Mouse (Mus musculus) testis, postnatal 10 days (tissue): ENCODE data around the gene Minos1.

ENCODE experiments used
- DNase-seq: peaks from one replicate; pipeline ENCODE4 v3.0.0; 2021; ENCODE audit warnings: low spot score

Minos1 gene

GRCm38 (mm10) chr4:139142985-139143384, 12.1 kb upstream of the Minos1 start:
- no peak for DNase-seq

- no peak for DNase-seq
Observed at GRCm38 (mm10) chr4:139141785-139142184, 10.9 kb upstream of the Minos1 start.

- no peak for DNase-seq
Observed at GRCm38 (mm10) chr4:139140267-139140666, 9.4 kb upstream of the Minos1 start.

DNA sequence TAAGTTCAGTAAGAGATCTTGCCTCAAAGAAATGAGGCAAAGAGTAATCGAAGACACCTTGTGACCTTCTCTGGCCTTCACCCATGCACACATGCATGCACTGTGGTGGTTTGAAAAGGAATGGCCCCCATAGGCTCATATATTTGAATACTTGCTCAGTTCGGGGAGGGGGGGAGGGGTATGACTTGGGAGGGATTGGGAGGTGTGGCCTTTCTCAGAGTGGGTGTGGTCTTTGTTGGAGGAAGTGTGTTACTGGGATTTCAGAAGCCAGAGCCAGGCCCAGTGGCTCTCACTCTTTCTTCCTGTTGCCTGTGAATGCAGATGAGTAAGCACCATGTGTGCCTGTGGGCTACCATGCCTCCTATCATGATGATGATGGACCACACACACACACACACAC, 5.1 kb upstream of the Minos1 start:
- no peak for DNase-seq

- DNase-seq, result no peak
Observed at GRCm38 (mm10) chr4:139133109-139133508, 2.2 kb upstream of the Minos1 start.

DNA sequence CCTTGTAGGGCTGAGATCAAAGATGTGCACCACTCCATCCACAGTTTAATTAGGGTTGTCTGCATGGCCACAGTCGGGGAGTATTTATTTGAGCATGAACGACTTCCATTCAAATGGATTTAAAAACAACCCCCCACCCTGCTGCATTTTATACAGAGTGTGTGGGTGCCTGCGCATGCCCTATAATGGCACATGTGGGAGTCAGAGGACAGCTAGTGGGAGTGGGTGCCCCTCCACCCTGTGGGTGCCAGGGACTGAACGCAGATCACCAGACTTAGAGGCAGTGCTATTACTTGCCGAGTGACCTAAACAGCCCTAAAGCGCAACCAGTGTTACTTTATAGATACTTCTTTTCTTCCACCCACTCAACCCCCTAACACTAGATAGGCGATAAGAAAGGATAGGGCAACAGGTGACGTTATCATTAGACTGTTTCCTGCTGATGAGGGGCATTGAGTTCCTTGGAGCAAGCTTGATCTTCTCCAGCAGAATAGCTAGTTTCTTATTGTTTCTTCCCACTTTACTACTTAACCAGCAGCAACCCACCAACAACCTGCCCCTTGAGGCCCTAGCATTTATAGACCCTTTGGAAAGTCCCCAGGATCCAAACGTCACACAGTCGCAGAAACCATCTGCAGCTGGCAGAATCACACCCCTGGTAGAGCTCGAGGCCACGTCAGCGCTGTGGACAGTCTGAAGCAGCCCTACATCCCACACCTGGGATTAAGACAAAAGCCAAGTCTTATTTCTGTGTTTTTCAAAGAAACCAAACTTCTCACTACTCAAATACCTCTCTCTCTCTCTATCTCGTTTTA, 1.2 kb upstream of the Minos1 start:
- peak; percentile 56 for DNase-seq

DNA sequence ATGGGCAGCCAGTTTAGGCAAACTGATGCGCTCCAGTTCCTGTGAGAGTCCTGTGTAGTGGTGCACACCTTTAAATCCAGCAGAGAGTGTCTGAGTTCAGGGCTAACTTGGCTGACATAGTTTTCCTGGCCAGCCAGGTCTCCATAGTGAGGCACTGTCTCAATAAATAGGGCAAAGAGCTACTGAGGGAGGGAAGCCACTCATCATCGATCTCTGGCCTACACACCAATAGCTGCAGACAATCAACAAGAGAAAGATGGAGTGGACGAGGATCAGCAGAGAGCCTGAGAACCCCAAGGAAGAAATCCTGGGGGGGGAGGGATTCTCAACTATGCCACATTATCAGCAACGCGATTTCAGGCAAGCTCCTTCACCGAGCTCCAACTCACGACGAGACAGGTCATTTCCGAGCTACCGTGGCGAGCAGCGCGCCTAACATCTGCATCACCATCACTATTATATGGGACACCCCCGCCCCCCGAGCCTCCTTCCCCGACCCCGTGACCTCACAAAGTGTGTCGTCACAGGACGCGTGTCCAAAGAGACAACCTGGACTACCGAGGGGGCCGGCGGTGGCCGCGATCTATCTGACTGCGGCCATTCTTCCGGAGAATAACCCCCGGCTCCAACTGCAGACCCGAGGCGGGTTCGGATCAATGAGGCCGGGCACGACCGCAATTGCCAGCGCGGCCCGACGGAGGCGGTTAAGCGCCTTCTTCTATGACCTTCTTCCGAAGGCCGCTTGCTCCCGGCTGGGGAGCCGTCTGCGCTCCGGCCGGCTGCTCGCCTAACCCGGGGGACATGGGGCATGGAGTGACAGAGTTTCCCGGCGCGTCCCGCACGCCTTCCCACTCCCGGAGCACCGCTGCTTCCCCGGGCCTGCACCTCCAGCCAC, 860 bp downstream of the Minos1 start:
- DNase-seq, result peak; percentile 72

DNA sequence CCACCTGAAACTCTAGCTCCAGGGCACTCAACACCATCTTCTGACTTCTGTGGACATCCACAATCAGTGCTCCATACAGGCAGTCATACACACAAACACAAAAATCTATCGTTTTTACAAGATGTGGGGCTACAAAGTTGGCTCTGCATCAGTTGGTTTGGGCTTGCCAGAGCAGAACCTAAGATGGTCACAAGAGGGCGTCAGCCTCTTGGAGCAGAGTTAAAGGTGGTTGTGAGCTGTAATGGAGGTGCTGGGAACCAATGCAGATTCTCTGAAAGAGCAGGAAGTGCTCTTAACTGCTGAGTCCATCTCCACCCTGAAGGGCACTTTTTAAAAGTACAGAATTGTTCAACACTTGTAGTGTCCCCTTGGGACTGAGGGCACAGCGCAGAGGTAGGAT, 4.4 kb downstream of the Minos1 start:
- no peak for DNase-seq

- no peak for DNase-seq
Observed at GRCm38 (mm10) chr4:139124940-139125339, 6.0 kb downstream of the Minos1 start.

- DNase-seq, result no peak
Observed at GRCm38 (mm10) chr4:139122557-139122956, 8.4 kb downstream of the Minos1 start.

GRCm38 (mm10) chr4:139120998-139121397, 9.9 kb downstream of the Minos1 start:
- no peak for DNase-seq

DNA sequence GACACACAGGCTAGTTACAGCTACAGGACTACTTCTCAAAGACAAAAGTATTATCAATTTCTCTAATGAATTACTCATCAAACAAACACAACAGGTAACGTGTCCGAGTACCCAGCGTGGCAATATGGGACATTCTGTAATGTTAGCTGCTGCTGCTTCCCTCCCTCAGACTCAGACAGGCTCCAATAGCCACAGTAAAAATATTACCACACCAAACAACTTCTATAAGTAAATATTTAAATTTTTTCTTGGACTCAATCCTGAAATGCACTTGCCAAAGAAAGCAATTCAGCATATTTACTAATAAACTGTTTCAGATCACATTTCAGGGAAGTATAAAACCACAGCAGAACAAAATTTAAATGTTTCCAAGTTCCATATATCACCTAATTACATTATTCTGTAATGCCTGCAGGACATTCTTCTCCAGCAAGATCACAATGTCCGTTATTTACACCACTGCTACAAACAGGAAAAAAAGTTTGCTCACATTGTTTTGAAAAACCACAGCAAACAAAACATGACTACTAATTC, 10.6 kb downstream of the Minos1 start:
- DNase-seq, result no peak

- no peak for DNase-seq
Observed at GRCm38 (mm10) chr4:139116356-139117063, 14.4 kb downstream of the Minos1 start.

DNA sequence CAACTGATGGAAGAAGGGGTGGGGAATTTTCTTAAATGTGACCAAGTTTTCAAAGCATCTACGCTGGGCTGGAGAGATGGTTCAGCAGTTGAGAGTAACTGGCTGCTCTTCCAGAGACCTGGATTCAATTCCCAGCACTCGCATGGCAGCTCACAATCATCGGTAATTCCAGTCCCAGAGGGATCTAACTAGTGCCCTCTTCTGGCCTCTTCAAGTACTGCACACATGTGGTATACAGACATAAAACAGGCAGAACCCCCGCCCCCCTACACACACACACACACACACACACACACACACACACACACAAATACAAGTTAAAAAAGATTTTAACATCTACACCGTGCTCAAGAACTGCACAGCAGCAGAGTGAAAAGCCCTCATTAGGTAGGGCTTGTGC, 15.2 kb downstream of the Minos1 start:
- no peak for DNase-seq

DNA sequence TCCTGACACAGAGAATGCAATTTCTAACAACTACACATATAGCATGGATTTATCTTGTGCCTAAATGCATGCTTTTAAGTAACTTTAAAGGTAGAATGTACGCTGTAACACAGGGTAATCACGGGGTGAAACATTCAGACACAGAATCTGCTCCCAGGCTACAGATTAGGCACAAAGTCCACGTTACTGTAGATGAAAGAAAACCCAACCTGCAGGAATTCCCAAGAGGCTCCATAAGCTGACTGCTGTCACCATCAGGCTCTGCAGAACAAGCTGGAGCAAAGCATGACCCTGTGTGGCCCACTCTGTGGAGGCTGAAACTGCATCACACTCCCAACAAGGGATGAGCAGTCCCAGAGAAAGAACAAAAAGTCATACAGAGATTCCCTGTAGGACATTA, 18.4 kb downstream of the Minos1 start:
- no peak for DNase-seq

DNA sequence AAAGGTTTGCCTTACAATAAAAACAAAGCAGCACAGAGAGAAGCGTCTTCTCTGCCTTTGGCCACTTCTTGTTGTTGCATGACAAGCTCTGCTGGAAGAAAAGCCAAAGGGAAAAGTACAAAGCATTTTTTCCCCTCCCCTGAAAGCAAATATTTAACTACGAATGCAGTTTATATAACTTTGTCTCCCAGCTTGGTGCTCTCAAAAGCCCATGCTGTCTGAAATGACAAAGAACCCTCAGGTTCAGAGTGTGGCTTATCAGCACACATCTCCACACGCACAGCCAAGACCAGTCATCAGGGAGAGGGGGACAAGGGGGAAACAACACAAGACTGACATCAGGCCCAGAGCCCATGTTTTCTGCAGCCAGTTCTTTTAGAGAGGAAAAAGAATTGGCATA, 19.5 kb downstream of the Minos1 start:
- no peak for DNase-seq

DNA sequence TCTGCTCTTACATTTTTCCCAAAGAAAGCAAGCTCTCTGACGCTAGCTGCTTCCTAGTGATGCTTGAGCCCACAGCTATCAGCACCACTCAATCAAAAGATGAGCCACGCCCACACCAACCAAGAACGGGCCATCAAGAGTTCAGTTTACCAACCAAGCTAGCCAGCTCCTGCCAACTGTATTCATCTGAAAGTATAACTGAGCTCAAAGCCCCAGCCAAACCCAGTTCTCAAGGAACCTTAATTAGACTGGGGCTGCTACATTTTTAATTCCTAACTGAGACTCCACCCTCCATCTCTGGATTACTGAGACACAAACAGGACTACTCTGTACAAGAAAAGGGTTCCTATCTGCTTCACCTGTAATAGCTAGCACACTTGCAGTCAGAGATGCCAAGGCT, 20.1 kb downstream of the Minos1 start:
- DNase-seq, result no peak

DNA sequence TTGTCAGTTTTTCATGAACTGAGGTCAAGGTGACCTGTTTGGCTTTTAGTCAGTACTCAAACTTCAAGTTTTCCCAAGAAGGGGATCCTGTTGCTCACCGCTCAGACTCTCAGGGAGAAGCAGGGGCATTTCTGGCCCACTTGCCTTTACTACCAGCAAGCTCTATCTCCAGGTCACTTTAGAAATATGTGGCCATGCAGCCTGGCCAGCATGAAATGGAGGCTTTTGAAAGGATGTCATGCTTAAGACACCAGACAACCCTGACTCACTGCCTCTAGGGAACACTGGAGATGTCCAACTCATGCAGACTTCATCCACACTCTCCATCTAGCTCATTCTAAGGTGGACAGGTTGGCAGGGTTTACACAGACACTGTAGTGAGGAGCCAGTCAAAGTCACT, 25.5 kb downstream of the Minos1 start:
- no peak for DNase-seq

GRCm38 (mm10) chr4:139101546-139101945, 29.4 kb downstream of the Minos1 start:
- DNase-seq, result no peak

- DNase-seq, result no peak
Observed at GRCm38 (mm10) chr4:139100326-139100725, 30.6 kb downstream of the Minos1 start.

GRCm38 (mm10) chr4:139096201-139096600, 34.7 kb downstream of the Minos1 start:
- DNase-seq, result no peak

DNA sequence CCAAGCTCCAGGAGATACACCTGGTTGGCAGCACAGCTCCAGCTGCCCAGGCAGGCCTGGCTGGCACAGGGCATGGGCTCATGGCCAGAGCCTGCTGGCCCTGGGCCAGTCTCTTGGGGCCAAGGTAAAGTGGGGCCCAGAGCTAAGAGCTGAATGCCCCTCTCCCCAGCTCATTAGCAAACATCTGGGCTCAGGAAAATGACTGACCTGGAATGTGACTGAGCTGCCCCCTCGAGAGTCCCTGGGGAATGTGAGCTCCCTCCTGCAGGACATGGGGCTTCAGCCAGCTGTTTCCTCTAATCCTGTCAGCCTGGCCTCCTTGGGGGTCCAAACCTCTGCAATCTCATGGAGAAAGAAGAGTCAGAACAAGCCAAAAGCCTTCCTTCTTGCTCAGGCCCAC, 35.5 kb downstream of the Minos1 start:
- DNase-seq, result no peak
